Mouse (Mus musculus): ENCODE results near the gene Fam163a. TPM values are rescaled to one million over a fixed set of nuclear protein-coding genes. Genes with fewer than 3 reads are reported as not detected.
"Not testable (repeated sequence)": the region's sequence is repeated elsewhere in the genome, so short reads cannot be mapped to it uniquely, and the experiment has no call there.

Fam163a gene
- polyA plus RNA-seq (2012; fragmentation: generic; extraction: Trizol) = not detected
- long read RNA-seq, experiment 1 = 0 reads
- long read RNA-seq, experiment 2 = 0 reads

GRCm38 (mm10) chr1:156204656-156205131, at the start of gene Fam163a:
Gene Fam163a, minus strand, starts transcription at chr1:156205026.
- TF ChIP-seq FOSL1 (IDR thresholded peaks at IDR 0.05; ENCODE audit: insufficient read depth, low read length, poor library complexity, severe bottlenecking) = no peak
- TF ChIP-seq USF1 (IDR thresholded peaks at IDR 0.05; ENCODE audit: low read depth) = no peak
- no peak for TF ChIP-seq MYOD1 (IDR thresholded peaks at IDR 0.05; ENCODE audit: control insufficient read depth, insufficient read length, low read depth)
- no peak for TF ChIP-seq CTCF (IDR thresholded peaks at IDR 0.05; ENCODE audit: control insufficient read depth, insufficient read depth, insufficient read length)
- no peak for TF ChIP-seq CEBPB (IDR thresholded peaks at IDR 0.05; ENCODE audit: low read depth)
- no peak for TF ChIP-seq MYOG (IDR thresholded peaks at IDR 0.05; ENCODE audit: control insufficient read depth, extremely low read depth, insufficient read length)
- no peak for TF ChIP-seq MAX (IDR thresholded peaks at IDR 0.05)
- H3K27me3 ChIP-seq (ENCODE audit: control insufficient read depth, insufficient read depth, insufficient read length) = peaks cover 41% of the 10 kb centered on the region

GRCm38 (mm10) chr1:156251096-156251495, 46.3 kb upstream of the Fam163a start:
- not testable (repeated sequence) for H3ac ChIP-seq (ENCODE audit: control insufficient read depth, insufficient read length, low read depth); H3K36me3 ChIP-seq (ENCODE audit: control insufficient read depth, insufficient read depth); H3K4me3 ChIP-seq (ENCODE audit: insufficient read depth, poor library complexity, severe bottlenecking); H3K79me3 ChIP-seq (ENCODE audit: low read depth); H3K79me2 ChIP-seq (ENCODE audit: control insufficient read depth, insufficient read depth); H3K27me3 ChIP-seq (ENCODE audit: control insufficient read depth, insufficient read depth, insufficient read length)

More at GRCm38 (mm10) chr1:156204656-156205131, at the start of gene Fam163a:
- Histone ChIP-seq H3K4me3 (ENCODE audit: insufficient read depth, poor library complexity, severe bottlenecking) (no peak within 1 kb of the TSS), H3K79me2 (ENCODE audit: control insufficient read depth, insufficient read depth) (no peaks in the 10 kb centered on the region), H3K36me3 (ENCODE audit: control insufficient read depth, insufficient read depth) (no peaks in the 10 kb centered on the region), H3K79me3 (ENCODE audit: low read depth) (no peaks in the 10 kb centered on the region), H3ac (ENCODE audit: control insufficient read depth, insufficient read length, low read depth) (no peak within 1 kb of the TSS)

- Histone ChIP-seq H3K79me3 (ENCODE audit: low read depth) (no peaks in the 10 kb centered on the region), H3K79me2 (ENCODE audit: control insufficient read depth, insufficient read depth) (no peaks in the 10 kb centered on the region), H3K27me3 (ENCODE audit: control insufficient read depth, insufficient read depth, insufficient read length) (no peaks in the 10 kb centered on the region), H3K4me3 (ENCODE audit: insufficient read depth, poor library complexity, severe bottlenecking) (no peak overlapping the region), H3K36me3 (ENCODE audit: control insufficient read depth, insufficient read depth) (no peaks in the 10 kb centered on the region), H3ac (ENCODE audit: control insufficient read depth, insufficient read length, low read depth) (no peak overlapping the region)
- TF ChIP-seq CEBPB (IDR thresholded peaks at IDR 0.05; ENCODE audit: low read depth) (no peak), USF1 (IDR thresholded peaks at IDR 0.05; ENCODE audit: low read depth) (no peak), FOSL1 (IDR thresholded peaks at IDR 0.05; ENCODE audit: insufficient read depth, low read length, poor library complexity, severe bottlenecking) (no peak), MYOG (IDR thresholded peaks at IDR 0.05; ENCODE audit: control insufficient read depth, extremely low read depth, insufficient read length) (no peak), MAX (IDR thresholded peaks at IDR 0.05) (no peak), MYOD1 (IDR thresholded peaks at IDR 0.05; ENCODE audit: control insufficient read depth, insufficient read length, low read depth) (no peak), CTCF (IDR thresholded peaks at IDR 0.05; ENCODE audit: control insufficient read depth, insufficient read depth, insufficient read length) (no peak)
These were observed 43.1 kb upstream of the Fam163a start for GRCm38 (mm10) chr1:156247893-156248292.

DNA sequence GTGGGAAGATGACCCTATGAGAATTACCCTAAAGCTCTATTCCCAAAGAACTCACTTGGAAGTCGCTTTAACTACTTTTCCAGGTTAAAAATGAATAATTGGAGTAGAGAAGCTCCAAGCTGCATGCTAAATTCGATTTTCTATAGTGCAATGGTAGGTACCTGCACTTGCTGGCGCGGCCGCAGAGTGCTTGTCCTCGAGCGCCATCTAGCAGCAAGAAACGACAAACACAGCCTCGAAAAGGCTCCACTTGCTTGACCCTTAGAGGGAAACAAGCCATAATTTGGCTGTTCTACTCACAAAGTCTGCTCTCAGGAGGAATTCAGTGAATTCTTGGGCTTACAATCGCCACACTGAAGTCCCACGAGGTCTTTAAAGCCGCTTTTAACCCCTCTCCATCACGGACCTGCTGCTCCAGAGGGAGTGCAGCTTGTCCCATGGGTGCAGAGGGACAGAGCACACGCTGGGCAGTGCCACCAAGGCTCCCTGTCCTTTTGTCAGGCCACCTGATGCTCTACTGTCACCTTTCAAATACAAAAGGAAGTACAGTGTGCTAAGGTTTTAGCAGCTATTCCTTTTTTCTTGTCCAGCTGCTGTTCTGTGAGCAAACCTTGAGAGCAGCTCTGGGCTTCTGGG, 37.0 kb upstream of the Fam163a start:
- no peaks in the 10 kb centered on the region for H3K27me3 ChIP-seq (ENCODE audit: control insufficient read depth, insufficient read depth, insufficient read length)
- TF ChIP-seq FOSL1 (IDR thresholded peaks at IDR 0.05; ENCODE audit: insufficient read depth, low read length, poor library complexity, severe bottlenecking) = no peak
- no peak overlapping the region for H3ac ChIP-seq (ENCODE audit: control insufficient read depth, insufficient read length, low read depth)
- H3K79me3 ChIP-seq (ENCODE audit: low read depth) = no peaks in the 10 kb centered on the region
- no peaks in the 10 kb centered on the region for H3K36me3 ChIP-seq (ENCODE audit: control insufficient read depth, insufficient read depth)
- no peaks in the 10 kb centered on the region for H3K79me2 ChIP-seq (ENCODE audit: control insufficient read depth, insufficient read depth)
- no peak overlapping the region for H3K4me3 ChIP-seq (ENCODE audit: insufficient read depth, poor library complexity, severe bottlenecking)

DNA sequence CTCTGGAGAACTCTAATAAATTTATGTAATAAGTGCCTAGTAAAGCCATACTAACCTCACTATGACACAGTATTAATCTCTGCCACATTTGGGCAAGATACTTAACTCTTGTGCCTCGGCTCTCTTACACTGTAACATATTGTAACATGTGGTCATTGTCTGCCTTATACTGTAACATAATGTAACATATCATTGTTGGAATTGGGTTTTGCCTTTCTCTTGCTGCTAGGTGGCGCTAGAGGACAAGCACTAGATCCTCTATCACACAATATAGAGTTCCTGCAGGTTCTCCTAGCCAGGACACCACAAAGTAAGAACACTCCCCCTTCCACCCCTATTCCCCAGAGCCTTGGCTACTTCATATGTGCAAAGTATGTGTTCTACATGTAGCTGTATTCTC, 36.2 kb upstream of the Fam163a start:
- H3K79me3 ChIP-seq (ENCODE audit: low read depth) = no peaks in the 10 kb centered on the region
- H3ac ChIP-seq (ENCODE audit: control insufficient read depth, insufficient read length, low read depth) = no peak overlapping the region
- H3K79me2 ChIP-seq (ENCODE audit: control insufficient read depth, insufficient read depth) = no peaks in the 10 kb centered on the region
- H3K36me3 ChIP-seq (ENCODE audit: control insufficient read depth, insufficient read depth) = no peaks in the 10 kb centered on the region
- no peaks in the 10 kb centered on the region for H3K27me3 ChIP-seq (ENCODE audit: control insufficient read depth, insufficient read depth, insufficient read length)
- H3K4me3 ChIP-seq (ENCODE audit: insufficient read depth, poor library complexity, severe bottlenecking) = no peak overlapping the region
- TF ChIP-seq CTCF (IDR thresholded peaks at IDR 0.05; ENCODE audit: control insufficient read depth, insufficient read depth, insufficient read length) = no peak
- no peak for TF ChIP-seq MYOD1 (IDR thresholded peaks at IDR 0.05; ENCODE audit: control insufficient read depth, insufficient read length, low read depth)
- no peak for TF ChIP-seq FOSL1 (IDR thresholded peaks at IDR 0.05; ENCODE audit: insufficient read depth, low read length, poor library complexity, severe bottlenecking)
- no peak for TF ChIP-seq USF1 (IDR thresholded peaks at IDR 0.05; ENCODE audit: low read depth)
- no peak for TF ChIP-seq MYOG (IDR thresholded peaks at IDR 0.05; ENCODE audit: control insufficient read depth, extremely low read depth, insufficient read length)
- no peak for TF ChIP-seq CEBPB (IDR thresholded peaks at IDR 0.05; ENCODE audit: low read depth)
- TF ChIP-seq MAX (IDR thresholded peaks at IDR 0.05) = no peak

DNA sequence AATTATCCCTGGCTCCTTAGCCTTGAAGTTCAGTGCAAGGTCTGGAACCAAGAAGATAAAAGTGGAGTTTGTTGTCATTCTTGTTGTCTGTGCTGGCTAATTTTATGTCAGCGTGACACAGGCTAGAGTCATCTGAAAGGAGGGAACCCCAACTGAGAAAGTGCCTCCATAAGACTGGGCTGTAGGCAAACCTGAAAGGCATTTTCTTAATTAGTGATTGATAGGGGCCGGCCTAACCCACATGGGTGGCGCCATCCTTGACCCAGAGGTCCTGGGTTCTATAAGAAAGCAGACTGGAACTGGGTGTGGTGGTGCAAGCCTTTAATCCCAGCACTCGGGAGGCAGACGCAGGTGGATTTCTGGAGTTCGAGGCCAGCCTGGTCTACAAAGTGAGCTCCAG, 26.3 kb upstream of the Fam163a start:
- Histone ChIP-seq H3ac (ENCODE audit: control insufficient read depth, insufficient read length, low read depth) (no peak overlapping the region), H3K79me2 (ENCODE audit: control insufficient read depth, insufficient read depth) (no peaks in the 10 kb centered on the region), H3K27me3 (ENCODE audit: control insufficient read depth, insufficient read depth, insufficient read length) (no peaks in the 10 kb centered on the region), H3K4me3 (ENCODE audit: insufficient read depth, poor library complexity, severe bottlenecking) (no peak overlapping the region), H3K36me3 (ENCODE audit: control insufficient read depth, insufficient read depth) (no peaks in the 10 kb centered on the region), H3K79me3 (ENCODE audit: low read depth) (no peaks in the 10 kb centered on the region)
- TF ChIP-seq FOSL1 (IDR thresholded peaks at IDR 0.05; ENCODE audit: insufficient read depth, low read length, poor library complexity, severe bottlenecking) = no peak
- no peak for TF ChIP-seq CTCF (IDR thresholded peaks at IDR 0.05; ENCODE audit: control insufficient read depth, insufficient read depth, insufficient read length)
- TF ChIP-seq MAX (IDR thresholded peaks at IDR 0.05) = no peak

Data from C2C12 (cell line).